Mouse (Mus musculus) cortical plate, adult 2 months (tissue): Measurements from ENCODE around the gene Tmco4. TPM values are rescaled to one million over a fixed set of nuclear protein-coding genes. Genes with fewer than 3 reads are reported as not detected.

ENCODE experiments used
- H3K27ac ChIP-seq: fragments of 200-500 bp; 2 replicates; pipeline ENCODE4 v1.5.1; 2012; ENCODE audit warnings: low read length, control low read depth, inconsistent platforms; ENCODE audit not compliant: insufficient read depth
- H3K4me1 ChIP-seq: fragments of 200-500 bp; 2 replicates; pipeline ENCODE4 v1.6.1; 2011; ENCODE audit warnings: low read length; ENCODE audit not compliant: control insufficient read depth, insufficient read depth
- H3K4me3 ChIP-seq: fragments of 200-500 bp; 2 replicates; pipeline ENCODE4 v1.5.1; 2011; ENCODE audit warnings: mild to moderate bottlenecking, low read length, control low read depth; ENCODE audit not compliant: insufficient read depth
- CTCF ChIP-seq: fragments of 200-500 bp; IDR thresholded peaks from 2 replicates; pipeline ENCODE4 v1.5.1; 2011; ENCODE audit warnings: mild to moderate bottlenecking, control low read depth, low read length; ENCODE audit not compliant: insufficient read depth; ENCODE audit errors: extremely low read depth
- POLR2A ChIP-seq: fragments of 200-500 bp; IDR thresholded peaks from 2 replicates; pipeline ENCODE4 v1.6.1; 2011; ENCODE audit warnings: mild to moderate bottlenecking, low read length, control low read depth; ENCODE audit not compliant: insufficient read depth; ENCODE audit errors: extremely low read depth
- polyA plus RNA-seq: library from polyadenylated mRNA; depleted of rRNA; stranded (reverse); fragments of >200 nt; gene quantifications from 2 replicates; pipeline ENCODE4 v1.2.3, GENCODE M21; 2012

Gene Tmco4
- polyA plus RNA-seq, 1 experiment: 3.4 TPM

DNA sequence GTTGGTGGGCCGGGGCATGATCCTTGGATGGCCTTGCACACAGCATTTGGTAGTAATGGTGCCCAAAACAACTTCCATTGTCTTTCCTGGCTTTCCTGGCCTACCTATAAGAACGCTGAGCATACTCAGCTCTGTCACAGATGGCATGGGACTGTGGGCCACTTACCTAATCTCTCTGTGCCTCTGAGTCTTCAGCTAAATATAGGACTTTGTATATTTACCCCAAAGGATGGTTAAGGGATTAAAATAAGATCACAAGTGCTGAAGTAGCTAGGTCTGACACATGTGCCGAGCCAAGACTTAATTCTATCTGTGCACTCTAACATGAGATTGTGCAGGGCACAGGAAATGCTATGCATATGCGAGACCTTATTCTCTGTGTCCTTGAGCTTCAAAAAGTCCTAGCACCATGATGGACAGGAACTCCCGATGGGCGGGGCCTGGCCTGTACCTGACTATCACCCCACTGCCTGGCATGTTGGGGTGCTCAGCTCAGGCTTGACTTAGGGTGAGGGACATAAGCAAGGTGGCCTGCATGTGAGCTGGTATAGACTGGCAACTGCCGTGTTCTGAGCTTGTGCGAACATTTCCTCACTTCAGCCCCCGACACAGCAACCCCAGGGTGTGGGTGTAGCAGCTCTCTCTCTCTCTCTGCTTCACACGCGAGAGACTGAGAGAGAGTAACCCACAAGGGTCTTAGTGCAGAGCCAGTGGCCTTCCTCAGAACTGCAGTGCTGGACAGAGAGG is 60.7 kb downstream of the Tmco4 start:
- Histone ChIP-seq H3K4me1 (peaks cover 2% of the 10 kb centered on the region), H3K27ac (no peak overlapping the region), H3K4me3 (no peak overlapping the region)
- TF ChIP-seq POLR2A (no peak), CTCF (no peak)

GRCm38 (mm10) chr4:139034010-139034367 is 61.3 kb downstream of the Tmco4 start:
- Histone ChIP-seq H3K4me1 (peaks cover 2% of the 10 kb centered on the region), H3K4me3 (no peak overlapping the region), H3K27ac (no peak overlapping the region)
- TF ChIP-seq POLR2A (no peak), CTCF (no peak)

DNA sequence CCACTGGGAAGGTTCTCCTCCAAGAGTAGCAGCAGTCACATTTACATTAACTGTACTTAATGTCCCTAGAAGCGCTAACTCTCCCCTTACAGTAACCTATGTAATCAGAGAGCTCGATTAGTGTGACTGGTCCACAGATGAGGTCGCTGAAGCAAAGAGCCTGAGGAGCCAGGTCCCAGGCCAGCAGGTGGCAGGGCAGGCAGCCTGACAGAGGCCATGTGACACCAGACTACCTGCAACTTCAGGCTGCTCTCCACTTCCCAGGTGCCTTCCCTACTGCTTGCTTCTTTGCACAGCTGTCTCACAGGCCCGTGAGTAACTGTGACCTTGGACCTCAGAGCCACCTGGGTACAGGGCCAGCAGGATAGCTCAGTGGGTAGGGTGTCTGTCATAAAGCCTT is 61.9 kb downstream of the Tmco4 start:
- peaks cover 2% of the 10 kb centered on the region for H3K4me1 ChIP-seq
- no peak overlapping the region for H3K27ac ChIP-seq
- no peak for TF ChIP-seq CTCF
- no peak overlapping the region for H3K4me3 ChIP-seq

GRCm38 (mm10) chr4:139034942-139035341 is 62.3 kb downstream of the Tmco4 start:
- no peak for TF ChIP-seq POLR2A
- no peak for TF ChIP-seq CTCF
- Histone ChIP-seq H3K27ac (no peak overlapping the region), H3K4me1 (peaks cover 2% of the 10 kb centered on the region), H3K4me3 (no peak overlapping the region)

DNA sequence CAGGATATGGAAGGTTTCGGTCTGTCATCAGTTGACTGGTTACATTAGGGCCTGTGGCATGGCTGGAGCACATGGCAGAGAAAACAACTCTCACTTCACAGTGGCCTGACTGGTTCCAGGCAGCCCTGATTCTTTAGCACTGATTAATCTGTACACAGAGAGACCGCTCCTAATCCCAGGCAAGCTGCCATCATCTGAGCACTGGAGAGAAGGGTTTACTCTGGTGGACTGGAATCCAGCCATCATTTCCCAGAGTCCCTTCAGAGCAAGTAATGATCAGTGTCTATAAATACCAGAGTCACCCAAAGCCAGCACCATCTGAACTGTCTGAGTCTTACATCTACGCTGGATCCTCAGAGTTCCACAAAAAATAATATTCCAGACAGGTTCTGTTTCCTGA is 63.1 kb downstream of the Tmco4 start:
- H3K4me1 ChIP-seq: peaks cover 2% of the 10 kb centered on the region
- no peak for TF ChIP-seq POLR2A
- TF ChIP-seq CTCF: no peak
- no peak overlapping the region for H3K4me3 ChIP-seq
- H3K27ac ChIP-seq: no peak overlapping the region

GRCm38 (mm10) chr4:139037795-139038607 is 65.3 kb downstream of the Tmco4 start:
- TF ChIP-seq POLR2A: no peak
- TF ChIP-seq CTCF: no peak
- Histone ChIP-seq H3K4me1 (peaks cover 2% of the 10 kb centered on the region; the same call in 1 of the 2 replicates), H3K4me3 (no peak overlapping the region), H3K27ac (no peak overlapping the region)

- no peak overlapping the region for H3K4me3 ChIP-seq
- TF ChIP-seq POLR2A (no peak), CTCF (no peak)
- H3K27ac ChIP-seq: no peak overlapping the region
- no peaks in the 10 kb centered on the region for H3K4me1 ChIP-seq
These were observed 67.6 kb downstream of the Tmco4 start for GRCm38 (mm10) chr4:139040084-139040839.

GRCm38 (mm10) chr4:139042611-139043010 is 69.9 kb downstream of the Tmco4 start:
- H3K27ac ChIP-seq: no peak overlapping the region
- TF ChIP-seq POLR2A (no peak), CTCF (no peak)

DNA sequence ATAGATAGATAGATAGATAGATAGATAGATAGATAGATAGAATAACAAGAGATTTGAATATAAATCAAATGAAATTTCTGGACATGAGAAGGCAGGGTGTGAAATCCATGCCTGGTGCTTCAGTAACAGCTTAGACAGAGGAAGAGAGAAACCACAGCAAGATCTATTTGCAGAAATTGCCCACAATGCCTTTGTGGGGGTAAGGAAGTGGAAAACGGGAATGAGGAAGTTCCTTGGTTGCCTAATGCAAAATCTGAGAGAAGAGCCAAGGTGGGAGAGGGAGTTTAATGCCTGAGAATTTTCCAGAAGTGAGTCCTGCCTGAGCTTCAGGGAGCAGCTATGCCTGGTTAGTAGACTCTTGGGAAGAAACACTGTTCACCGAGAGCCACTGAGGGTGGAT is 70.9 kb downstream of the Tmco4 start:
- TF ChIP-seq POLR2A: no peak
- TF ChIP-seq CTCF: no peak
- Histone ChIP-seq H3K4me1 (0 out of 2 replicates have a peak, but pooled peaks cover 1% of the 10 kb centered on the region), H3K27ac (no peak overlapping the region), H3K4me3 (no peak overlapping the region)

More at GRCm38 (mm10) chr4:139042611-139043010, 69.9 kb downstream of the Tmco4 start:
- H3K4me1 ChIP-seq: no peaks in the 10 kb centered on the region
- no peak overlapping the region for H3K4me3 ChIP-seq
